Mouse (Mus musculus): ENCODE measurements at regions not wholly inside any gene's neighbourhood (a gene's known extent, or its start where the extent isn't known, plus 50 kb on each side); places are given as distances from the start of the nearest gene placed in this dataset.

- no peak for DNase-seq
- Histone ChIP-seq H3K9ac (ENCODE audit: low read depth, low read length) (no peak overlapping the region), H3K4me3 (no peak overlapping the region), H3K79me2 (replicated peaks; ENCODE audit: control insufficient read depth, insufficient read depth, low read length) (no peaks in the 10 kb centered on the region), H3K4me1 (ENCODE audit: control insufficient read depth, insufficient read depth, low read length) (no peaks in the 10 kb centered on the region), H3K27ac (no peak overlapping the region), H3K36me3 (ENCODE audit: control insufficient read depth, insufficient read depth, low read length) (no peaks in the 10 kb centered on the region), H3K27me3 (ENCODE audit: control insufficient read depth, insufficient read depth, low read length) (no peaks in the 10 kb centered on the region)
- 89% methylated on average over 3 of the region's 3 CpGs for WGBS
- intact Hi-C loops (cut with DNase I), result no loop called here
- TF ChIP-seq CTCF (IDR thresholded peaks at IDR 0.05), result no peak
- no peak for TF ChIP-seq POLR2A (IDR thresholded peaks at IDR 0.05; ENCODE audit: insufficient read depth, low read depth, low read length)
- no peak for TF ChIP-seq EP300 (IDR thresholded peaks at IDR 0.05; ENCODE audit: insufficient read depth, low read depth, low read length)
These were observed 539.6 kb upstream of the Lmcd1 start for GRCm38 (mm10) chr6:111733926-111734325.

- 91% methylated on average over 1 of the region's 1 CpGs for WGBS
- Histone ChIP-seq H3K4me3 (no peak overlapping the region), H3K27ac (no peak overlapping the region), H3K27me3 (ENCODE audit: control insufficient read depth, insufficient read depth, low read length) (no peaks in the 10 kb centered on the region), H3K36me3 (ENCODE audit: control insufficient read depth, insufficient read depth, low read length) (no peaks in the 10 kb centered on the region), H3K9ac (ENCODE audit: low read depth, low read length) (no peak overlapping the region), H3K79me2 (replicated peaks; ENCODE audit: control insufficient read depth, insufficient read depth, low read length) (no peaks in the 10 kb centered on the region), H3K4me1 (ENCODE audit: control insufficient read depth, insufficient read depth, low read length) (no peaks in the 10 kb centered on the region)
- intact Hi-C loops (cut with DNase I), result no loop called here
- no peak for DNase-seq
- TF ChIP-seq CTCF (IDR thresholded peaks at IDR 0.05), result no peak
- no peak for TF ChIP-seq EP300 (IDR thresholded peaks at IDR 0.05; ENCODE audit: insufficient read depth, low read depth, low read length)
- no peak for TF ChIP-seq POLR2A (IDR thresholded peaks at IDR 0.05; ENCODE audit: insufficient read depth, low read depth, low read length)
These were observed 534.6 kb upstream of the Lmcd1 start for GRCm38 (mm10) chr6:111738983-111739382.

DNA sequence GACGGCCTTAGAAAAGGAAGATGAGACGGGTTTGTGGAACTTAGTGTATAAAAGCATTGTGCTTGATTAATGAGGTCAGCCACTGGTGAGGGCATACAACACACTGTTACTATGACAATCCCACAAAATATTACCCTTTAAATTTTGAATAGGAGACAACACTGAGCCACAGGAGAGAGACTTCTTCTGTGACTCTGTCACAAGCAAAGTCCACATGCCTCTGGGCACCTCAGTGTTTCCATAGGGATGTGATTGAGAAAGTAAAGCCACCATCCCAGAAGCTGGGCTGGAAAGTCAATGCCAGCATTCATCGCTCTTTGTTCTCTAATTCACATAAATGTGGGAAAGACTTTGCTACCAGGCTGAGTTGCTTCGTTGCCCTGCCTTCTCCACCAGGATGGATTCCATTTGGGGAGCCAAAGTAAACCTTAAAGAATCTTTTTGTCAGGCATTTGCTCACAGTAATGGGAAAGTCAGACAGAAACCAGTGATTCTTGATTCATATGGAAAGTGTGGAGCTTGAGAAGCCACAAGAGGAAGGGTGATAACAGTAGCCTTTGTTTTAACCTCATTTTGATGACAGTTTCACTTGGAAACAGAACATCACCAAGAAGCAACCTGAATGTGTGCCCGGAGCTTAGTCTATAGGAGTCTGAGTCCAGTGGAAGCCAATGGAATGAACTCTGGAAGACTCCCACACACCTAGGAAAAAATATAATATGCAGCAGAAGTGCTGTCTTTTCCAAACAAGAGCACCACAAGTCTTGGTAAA, 491.7 kb upstream of the Lmcd1 start:
- intact Hi-C loops (cut with DNase I), result no loop called here
- Histone ChIP-seq H3K4me3 (no peak overlapping the region), H3K79me2 (replicated peaks; ENCODE audit: control insufficient read depth, insufficient read depth, low read length) (no peaks in the 10 kb centered on the region), H3K4me1 (ENCODE audit: control insufficient read depth, insufficient read depth, low read length) (no peaks in the 10 kb centered on the region), H3K9ac (ENCODE audit: low read depth, low read length) (no peak overlapping the region), H3K27ac (no peak overlapping the region), H3K36me3 (ENCODE audit: control insufficient read depth, insufficient read depth, low read length) (no peaks in the 10 kb centered on the region), H3K27me3 (ENCODE audit: control insufficient read depth, insufficient read depth, low read length) (no peaks in the 10 kb centered on the region)
- WGBS, result 67% methylated on average over 5 of the region's 5 CpGs
- DNase-seq, result no peak
- TF ChIP-seq EP300 (IDR thresholded peaks at IDR 0.05; ENCODE audit: insufficient read depth, low read depth, low read length) (no peak), POLR2A (IDR thresholded peaks at IDR 0.05; ENCODE audit: insufficient read depth, low read depth, low read length) (no peak), CTCF (IDR thresholded peaks at IDR 0.05) (no peak)

GRCm38 (mm10) chr6:111808611-111809010, 464.9 kb upstream of the Lmcd1 start:
- DNase-seq, result no peak
- Histone ChIP-seq H3K36me3 (ENCODE audit: control insufficient read depth, insufficient read depth, low read length) (no peaks in the 10 kb centered on the region), H3K27me3 (ENCODE audit: control insufficient read depth, insufficient read depth, low read length) (no peaks in the 10 kb centered on the region), H3K27ac (no peak overlapping the region), H3K9ac (ENCODE audit: low read depth, low read length) (no peak overlapping the region), H3K4me1 (ENCODE audit: control insufficient read depth, insufficient read depth, low read length) (no peaks in the 10 kb centered on the region), H3K79me2 (replicated peaks; ENCODE audit: control insufficient read depth, insufficient read depth, low read length) (no peaks in the 10 kb centered on the region), H3K4me3 (no peak overlapping the region)
- no peak for TF ChIP-seq CTCF (IDR thresholded peaks at IDR 0.05)
- no peak for TF ChIP-seq EP300 (IDR thresholded peaks at IDR 0.05; ENCODE audit: insufficient read depth, low read depth, low read length)
- TF ChIP-seq POLR2A (IDR thresholded peaks at IDR 0.05; ENCODE audit: insufficient read depth, low read depth, low read length), result no peak
- intact Hi-C loops (cut with DNase I), result no loop called here

DNA sequence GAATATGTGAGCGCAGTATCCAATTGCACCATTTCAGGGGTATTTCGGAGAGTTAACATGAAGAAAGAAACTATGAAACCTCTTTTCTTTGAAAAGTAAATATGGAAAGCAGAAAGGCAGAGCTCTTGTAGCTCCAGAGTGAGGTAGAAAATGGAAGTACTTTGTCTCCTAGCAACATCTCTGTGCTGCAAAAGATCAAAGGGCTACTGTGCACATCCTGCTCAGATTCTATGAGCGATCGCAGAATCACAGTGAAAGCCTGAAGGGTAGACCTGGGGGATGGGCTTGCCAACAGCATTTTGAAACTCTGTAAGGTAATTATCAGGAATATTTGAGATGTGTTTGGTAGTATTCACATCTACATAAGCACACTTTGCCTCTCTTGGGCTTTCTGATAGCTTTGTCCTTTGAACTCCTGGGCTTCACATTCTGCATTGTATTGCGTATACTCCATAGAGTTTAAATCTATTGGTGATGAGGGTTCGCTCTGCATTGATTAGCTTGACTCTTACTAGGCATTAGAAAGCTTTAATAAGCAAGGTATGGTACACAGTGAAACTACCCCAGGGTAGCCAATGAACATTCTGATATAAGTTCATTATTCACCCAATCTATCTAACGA, 459.5 kb upstream of the Lmcd1 start:
- Histone ChIP-seq H3K27ac (no peak overlapping the region), H3K79me2 (replicated peaks; ENCODE audit: control insufficient read depth, insufficient read depth, low read length) (no peaks in the 10 kb centered on the region), H3K4me1 (ENCODE audit: control insufficient read depth, insufficient read depth, low read length) (no peaks in the 10 kb centered on the region), H3K36me3 (ENCODE audit: control insufficient read depth, insufficient read depth, low read length) (no peaks in the 10 kb centered on the region), H3K9ac (ENCODE audit: low read depth, low read length) (no peak overlapping the region), H3K27me3 (ENCODE audit: control insufficient read depth, insufficient read depth, low read length) (no peaks in the 10 kb centered on the region), H3K4me3 (no peak overlapping the region)
- no peak for TF ChIP-seq POLR2A (IDR thresholded peaks at IDR 0.05; ENCODE audit: insufficient read depth, low read depth, low read length)
- 79% methylated on average over 7 of the region's 7 CpGs for WGBS
- intact Hi-C loops (cut with DNase I), result no loop called here
- no peak for DNase-seq

- DNase-seq, result no peak
- Histone ChIP-seq H3K36me3 (ENCODE audit: control insufficient read depth, insufficient read depth, low read length) (no peaks in the 10 kb centered on the region), H3K4me3 (no peak overlapping the region), H3K79me2 (replicated peaks; ENCODE audit: control insufficient read depth, insufficient read depth, low read length) (no peaks in the 10 kb centered on the region), H3K9ac (ENCODE audit: low read depth, low read length) (no peak overlapping the region), H3K4me1 (ENCODE audit: control insufficient read depth, insufficient read depth, low read length) (no peaks in the 10 kb centered on the region), H3K27ac (no peak overlapping the region), H3K27me3 (ENCODE audit: control insufficient read depth, insufficient read depth, low read length) (no peaks in the 10 kb centered on the region)
- intact Hi-C loops (cut with DNase I), result no loop called here
- TF ChIP-seq CTCF (IDR thresholded peaks at IDR 0.05), result no peak
- TF ChIP-seq POLR2A (IDR thresholded peaks at IDR 0.05; ENCODE audit: insufficient read depth, low read depth, low read length), result no peak
- TF ChIP-seq EP300 (IDR thresholded peaks at IDR 0.05; ENCODE audit: insufficient read depth, low read depth, low read length), result no peak
These were observed 458.4 kb upstream of the Lmcd1 start for GRCm38 (mm10) chr6:111815150-111815549.

Data from heart, adult 2 months (tissue).